Mouse (Mus musculus): ENCODE data around the gene Tuba1b. TPM values are rescaled to one million over a fixed set of nuclear protein-coding genes. Genes with fewer than 3 reads are reported as not detected.

The Tuba1b gene
- polyA plus RNA-seq, 1 experiment, result 694 TPM

DNA sequence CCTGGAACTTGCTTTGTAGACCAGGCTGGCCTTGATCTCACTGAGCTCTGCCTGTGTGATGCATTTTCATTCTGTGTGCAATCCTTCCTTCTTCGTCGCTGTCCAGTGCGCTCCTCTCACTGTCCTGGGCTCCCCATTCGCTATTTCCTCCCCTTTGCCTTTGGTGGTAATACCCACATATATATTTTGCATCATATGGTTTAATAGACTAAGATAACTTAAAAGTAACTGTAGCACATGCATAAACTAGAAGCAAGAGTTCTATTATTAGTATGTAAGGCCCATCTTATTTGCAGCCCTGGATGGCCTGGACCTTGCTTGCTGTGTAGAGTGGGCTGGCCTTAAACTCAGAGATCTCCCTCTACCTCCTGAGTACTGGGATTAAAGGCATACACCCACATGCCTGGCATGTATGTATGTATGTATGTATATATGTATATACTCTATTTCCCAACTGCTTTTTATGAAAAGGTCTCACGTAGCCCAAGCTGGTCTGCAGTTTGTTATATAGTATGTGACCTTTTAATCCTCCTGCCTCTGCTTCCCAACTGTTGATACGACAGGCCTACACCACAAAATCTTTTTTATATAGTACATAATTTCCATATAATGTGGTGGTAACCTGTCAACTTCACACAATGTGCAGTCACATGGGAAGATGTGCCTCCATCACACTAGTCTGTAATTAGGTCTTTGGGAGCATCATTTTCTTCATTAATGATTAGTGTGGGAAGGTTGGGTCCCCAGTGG, 14.7 kb upstream of the Tuba1b start:
- no peak for DNase-seq (ENCODE audit: low read depth in 1 of 2, low spot score in 2 of 2)
- TF ChIP-seq POLR2A (IDR thresholded peaks at IDR 0.05; ENCODE audit: low read depth, low read length) (no peak), CTCF (IDR thresholded peaks at IDR 0.05; ENCODE audit: extremely low read depth, insufficient read depth, insufficient read length, insufficient replicate concordance) (no peak)
- 93% methylated on average over 6 of the region's 6 CpGs for WGBS
- H3K27me3 ChIP-seq (ENCODE audit: control insufficient read depth, insufficient read depth, low read length), result no peaks in the 10 kb centered on the region
- no peak overlapping the region for H3K27ac ChIP-seq (ENCODE audit: insufficient read depth, low read length)
- H3K36me3 ChIP-seq (ENCODE audit: control insufficient read depth, insufficient read depth, low read length), result peaks cover 2% of the 10 kb centered on the region
- no peaks in the 10 kb centered on the region; the same call in 1 of the 2 replicates for H3K4me1 ChIP-seq (ENCODE audit: control insufficient read depth, insufficient read depth, insufficient read length)
- H3K4me3 ChIP-seq (ENCODE audit: extremely low read depth, insufficient read depth, insufficient read length), result no peak overlapping the region

GRCm38 (mm10) chr15:98948382-98948781, 14.0 kb upstream of the Tuba1b start:
- TF ChIP-seq POLR2A (IDR thresholded peaks at IDR 0.05; ENCODE audit: low read depth, low read length) (no peak), CTCF (IDR thresholded peaks at IDR 0.05; ENCODE audit: extremely low read depth, insufficient read depth, insufficient read length, insufficient replicate concordance) (no peak)
- H3K4me1 ChIP-seq (ENCODE audit: control insufficient read depth, insufficient read depth, insufficient read length), result no peaks in the 10 kb centered on the region; the same call in 1 of the 2 replicates

DNA sequence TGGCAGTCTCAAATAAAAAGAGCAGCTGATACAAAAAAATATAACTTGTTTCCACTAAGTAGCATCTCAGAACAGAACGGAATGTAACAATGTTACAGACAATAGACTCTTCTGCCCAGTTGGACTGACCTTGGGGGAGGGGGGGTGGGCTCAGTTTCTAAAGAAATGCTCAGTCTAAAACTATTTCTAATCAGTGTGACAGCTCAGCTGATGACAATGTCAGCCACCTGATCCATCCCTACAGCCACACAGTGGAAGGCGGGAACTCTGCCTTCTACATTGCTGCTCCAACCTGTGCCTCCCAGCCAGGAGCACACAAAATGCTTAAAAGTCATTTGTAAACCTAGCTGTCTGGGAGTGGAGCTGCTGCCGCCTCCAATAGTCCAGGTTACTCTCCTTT, 13.5 kb upstream of the Tuba1b start:
- H3K4me1 ChIP-seq (ENCODE audit: control insufficient read depth, insufficient read depth, insufficient read length), result no peaks in the 10 kb centered on the region; the same call in 1 of the 2 replicates
- H3K27ac ChIP-seq (ENCODE audit: insufficient read depth, low read length), result no peak overlapping the region
- 94% methylated on average over 3 of the region's 3 CpGs for WGBS
- H3K36me3 ChIP-seq (ENCODE audit: control insufficient read depth, insufficient read depth, low read length), result peaks cover 2% of the 10 kb centered on the region
- TF ChIP-seq POLR2A (IDR thresholded peaks at IDR 0.05; ENCODE audit: low read depth, low read length) (no peak), CTCF (IDR thresholded peaks at IDR 0.05; ENCODE audit: extremely low read depth, insufficient read depth, insufficient read length, insufficient replicate concordance) (no peak)
- DNase-seq (ENCODE audit: low read depth in 1 of 2, low spot score in 2 of 2), result no peak
- H3K27me3 ChIP-seq (ENCODE audit: control insufficient read depth, insufficient read depth, low read length), result no peaks in the 10 kb centered on the region
- no peak overlapping the region for H3K4me3 ChIP-seq (ENCODE audit: extremely low read depth, insufficient read depth, insufficient read length)

More at GRCm38 (mm10) chr15:98948382-98948781, 14.0 kb upstream of the Tuba1b start:
- peaks cover 2% of the 10 kb centered on the region for H3K36me3 ChIP-seq (ENCODE audit: control insufficient read depth, insufficient read depth, low read length)
- no peaks in the 10 kb centered on the region for H3K27me3 ChIP-seq (ENCODE audit: control insufficient read depth, insufficient read depth, low read length)
- no peak overlapping the region for H3K4me3 ChIP-seq (ENCODE audit: extremely low read depth, insufficient read depth, insufficient read length)
- no peak for DNase-seq (ENCODE audit: low read depth in 1 of 2, low spot score in 2 of 2)
- H3K27ac ChIP-seq (ENCODE audit: insufficient read depth, low read length), result no peak overlapping the region

- Histone ChIP-seq H3K4me1 (ENCODE audit: control insufficient read depth, insufficient read depth, insufficient read length) (no peaks in the 10 kb centered on the region), H3K4me3 (ENCODE audit: extremely low read depth, insufficient read depth, insufficient read length) (no peak overlapping the region), H3K27ac (ENCODE audit: insufficient read depth, low read length) (no peak overlapping the region), H3K27me3 (ENCODE audit: control insufficient read depth, insufficient read depth, low read length) (no peaks in the 10 kb centered on the region), H3K36me3 (ENCODE audit: control insufficient read depth, insufficient read depth, low read length) (no peaks in the 10 kb centered on the region)
- TF ChIP-seq CTCF (IDR thresholded peaks at IDR 0.05; ENCODE audit: extremely low read depth, insufficient read depth, insufficient read length, insufficient replicate concordance) (no peak), POLR2A (IDR thresholded peaks at IDR 0.05; ENCODE audit: low read depth, low read length) (no peak)
- DNase-seq (ENCODE audit: low read depth in 1 of 2, low spot score in 2 of 2), result no peak
- WGBS, result 92% methylated on average over 4 of the region's 4 CpGs
Observed at GRCm38 (mm10) chr15:98943133-98943532, 8.8 kb upstream of the Tuba1b start.

DNA sequence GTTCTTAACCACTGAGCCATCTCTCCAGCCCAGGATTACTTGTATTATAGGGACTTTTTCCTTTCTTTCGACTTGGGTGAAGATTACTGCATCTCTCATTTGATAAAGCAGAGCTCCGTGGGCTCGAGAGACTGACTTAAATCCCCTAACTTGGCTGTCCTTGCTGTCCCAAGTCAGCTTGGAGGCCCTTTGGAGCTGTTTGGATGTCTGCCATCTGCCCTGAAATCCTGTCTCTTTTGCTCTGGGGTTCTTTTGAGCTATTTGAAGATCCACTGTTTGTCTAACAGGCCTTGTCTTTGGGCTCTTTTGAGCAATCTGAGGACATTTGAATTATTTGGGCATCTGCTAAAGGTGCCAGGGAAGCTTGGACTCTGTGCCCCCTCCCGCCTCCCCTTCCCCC, 7.7 kb upstream of the Tuba1b start:
- no peaks in the 10 kb centered on the region for H3K27me3 ChIP-seq (ENCODE audit: control insufficient read depth, insufficient read depth, low read length)
- no peak for DNase-seq (ENCODE audit: low read depth in 1 of 2, low spot score in 2 of 2)
- TF ChIP-seq POLR2A (IDR thresholded peaks at IDR 0.05; ENCODE audit: low read depth, low read length) (no peak), CTCF (IDR thresholded peaks at IDR 0.05; ENCODE audit: extremely low read depth, insufficient read depth, insufficient read length, insufficient replicate concordance) (no peak)
- 88% methylated on average over 4 of the region's 4 CpGs for WGBS
- no peak overlapping the region for H3K27ac ChIP-seq (ENCODE audit: insufficient read depth, low read length)
- H3K4me1 ChIP-seq (ENCODE audit: control insufficient read depth, insufficient read depth, insufficient read length), result peaks cover 4% of the 10 kb centered on the region; the same call in 1 of the 2 replicates
- no peak overlapping the region for H3K4me3 ChIP-seq (ENCODE audit: extremely low read depth, insufficient read depth, insufficient read length)
- no peaks in the 10 kb centered on the region for H3K36me3 ChIP-seq (ENCODE audit: control insufficient read depth, insufficient read depth, low read length)

- Histone ChIP-seq H3K4me3 (ENCODE audit: extremely low read depth, insufficient read depth, insufficient read length) (no peak overlapping the region), H3K27ac (ENCODE audit: insufficient read depth, low read length) (no peak overlapping the region), H3K4me1 (ENCODE audit: control insufficient read depth, insufficient read depth, insufficient read length) (peaks cover 7% of the 10 kb centered on the region; the same call in 1 of the 2 replicates), H3K36me3 (ENCODE audit: control insufficient read depth, insufficient read depth, low read length) (no peaks in the 10 kb centered on the region), H3K27me3 (ENCODE audit: control insufficient read depth, insufficient read depth, low read length) (no peaks in the 10 kb centered on the region)
- WGBS, result 85% methylated on average over 2 of the region's 2 CpGs
- TF ChIP-seq CTCF (IDR thresholded peaks at IDR 0.05; ENCODE audit: extremely low read depth, insufficient read depth, insufficient read length, insufficient replicate concordance) (no peak), POLR2A (IDR thresholded peaks at IDR 0.05; ENCODE audit: low read depth, low read length) (no peak)
- DNase-seq (ENCODE audit: low read depth in 1 of 2, low spot score in 2 of 2), result no peak
Observed at GRCm38 (mm10) chr15:98941539-98941938, 7.2 kb upstream of the Tuba1b start.

GRCm38 (mm10) chr15:98940816-98941215, 6.5 kb upstream of the Tuba1b start:
- no peak for DNase-seq (ENCODE audit: low read depth in 1 of 2, low spot score in 2 of 2)
- 85% methylated on average over 10 of the region's 10 CpGs for WGBS
- Histone ChIP-seq H3K27me3 (ENCODE audit: control insufficient read depth, insufficient read depth, low read length) (no peaks in the 10 kb centered on the region), H3K36me3 (ENCODE audit: control insufficient read depth, insufficient read depth, low read length) (no peaks in the 10 kb centered on the region), H3K4me1 (ENCODE audit: control insufficient read depth, insufficient read depth, insufficient read length) (peaks cover 7% of the 10 kb centered on the region; the same call in 1 of the 2 replicates), H3K27ac (ENCODE audit: insufficient read depth, low read length) (no peak overlapping the region), H3K4me3 (ENCODE audit: extremely low read depth, insufficient read depth, insufficient read length) (no peak overlapping the region)
- TF ChIP-seq CTCF (IDR thresholded peaks at IDR 0.05; ENCODE audit: extremely low read depth, insufficient read depth, insufficient read length, insufficient replicate concordance) (no peak), POLR2A (IDR thresholded peaks at IDR 0.05; ENCODE audit: low read depth, low read length) (no peak)

Data from spleen, adult 2 months (tissue).